Mouse (Mus musculus): ENCODE measurements around the gene Cabp1.

DNA sequence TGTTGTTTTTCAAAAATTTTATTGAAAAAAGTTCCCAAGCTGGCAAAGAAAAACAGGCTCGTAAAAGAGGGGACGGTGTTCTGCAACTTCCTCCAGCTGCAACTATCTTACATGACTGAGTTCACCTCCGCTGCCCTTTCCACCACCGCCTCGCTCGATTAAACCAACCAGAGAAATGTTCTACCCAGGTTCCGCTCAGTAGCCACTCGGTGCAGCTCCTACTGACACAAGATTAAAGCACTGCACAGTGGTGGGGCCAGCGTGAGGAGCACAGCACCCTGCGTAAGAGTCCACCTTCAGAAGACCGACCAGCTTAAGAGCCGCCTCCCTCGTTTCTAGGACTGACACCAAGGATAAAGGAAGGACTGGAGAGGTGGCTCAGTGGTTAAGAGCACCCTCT lies 42.7 kb downstream of the Cabp1 start:
- TF ChIP-seq MXI1 (IDR thresholded peaks at IDR 0.05; ENCODE audit: low read depth, low read length) (no peak), MAX (IDR thresholded peaks at IDR 0.05; ENCODE audit: low read length) (no peak), CTCF (IDR thresholded peaks at IDR 0.05 in 2 of 3, conservative IDR thresholded peaks at IDR 0.05 in 1 of 3; ENCODE audit: control insufficient read depth in 1 of 3, insufficient read depth in 1 of 3, low read depth in 2 of 3, low read length in 3 of 3, poor library complexity in 1 of 3, severe bottlenecking in 1 of 3) (no peak), ZNF384 (IDR thresholded peaks at IDR 0.05; ENCODE audit: low read depth, low read length) (no peak)

All from MEL (cell line).